Mouse (Mus musculus) neutrophil, adult 5-6 weeks (primary cell): ENCODE results near the gene Lins1. TPM values are rescaled to one million over a fixed set of nuclear protein-coding genes. Genes with fewer than 3 reads are reported as not detected.

Source experiments
- ATAC-seq: fragments of 151-379, 151-347 bp; 2 replicates; pipeline ENCODE4 v1.8.0; 2017; ENCODE audit warnings: mild to moderate bottlenecking, moderate TSS enrichment; ENCODE audit not compliant: insufficient number of reproducible peaks, poor library complexity, low FRiP score, severe bottlenecking; ENCODE audit errors: extremely low read depth
- total RNA-seq: library from RNA; stranded (forward); fragments of 200-1000 nt; gene quantifications from 2 replicates; pipeline ENCODE4 v1.2.3, GENCODE M21; 2017

The Lins1 gene
- 19.7 and 22.0 TPM in 2 replicates for total RNA-seq

- peak; percentile 97 for ATAC-seq
Observed at GRCm38 (mm10) chr7:66689620-66690360, at the start of gene Lins1. Lins1 (plus strand) TSS chr7:66689889.

DNA sequence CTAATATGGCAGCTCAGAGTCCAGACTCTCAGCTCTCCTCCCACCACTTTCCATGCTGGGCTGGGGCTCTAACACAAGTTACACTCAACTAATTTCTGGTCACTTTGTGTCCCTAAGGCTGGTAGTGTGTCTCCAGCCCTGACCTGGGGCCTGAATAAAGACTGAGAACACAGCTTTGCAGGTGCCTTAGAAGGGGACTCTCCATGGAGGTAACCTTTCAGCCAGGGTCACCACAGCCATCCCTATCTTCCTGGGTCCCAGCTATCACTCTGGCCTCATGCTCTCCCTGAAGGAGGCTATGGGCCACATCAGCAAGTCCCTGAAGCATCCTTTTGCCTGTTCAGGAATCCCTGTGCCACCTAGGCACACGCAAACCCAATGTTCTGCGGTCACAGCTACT lies 44.0 kb upstream of the Lins1 start:
- no peak for ATAC-seq

- no peak for ATAC-seq
Observed at GRCm38 (mm10) chr7:66649181-66649580, 40.5 kb upstream of the Lins1 start.

DNA sequence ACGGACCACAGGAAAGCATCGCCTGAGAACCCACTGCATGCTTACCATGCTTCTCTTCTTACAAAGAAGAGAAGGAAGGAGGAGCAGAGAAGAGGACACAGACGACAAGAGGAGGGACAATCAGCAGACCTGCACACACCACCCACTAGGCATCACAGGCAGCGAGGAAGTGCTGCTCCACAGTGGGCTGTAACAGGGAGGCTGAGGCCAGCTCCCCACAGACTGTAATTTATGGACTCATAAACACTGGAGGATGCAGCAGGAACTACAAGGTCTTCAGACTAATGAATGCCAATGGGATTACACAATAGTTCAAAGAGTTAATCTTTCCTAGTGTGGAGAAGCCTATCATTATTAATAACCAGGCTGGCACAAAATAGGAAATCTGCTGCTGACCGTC lies 38.8 kb upstream of the Lins1 start:
- no peak for ATAC-seq

DNA sequence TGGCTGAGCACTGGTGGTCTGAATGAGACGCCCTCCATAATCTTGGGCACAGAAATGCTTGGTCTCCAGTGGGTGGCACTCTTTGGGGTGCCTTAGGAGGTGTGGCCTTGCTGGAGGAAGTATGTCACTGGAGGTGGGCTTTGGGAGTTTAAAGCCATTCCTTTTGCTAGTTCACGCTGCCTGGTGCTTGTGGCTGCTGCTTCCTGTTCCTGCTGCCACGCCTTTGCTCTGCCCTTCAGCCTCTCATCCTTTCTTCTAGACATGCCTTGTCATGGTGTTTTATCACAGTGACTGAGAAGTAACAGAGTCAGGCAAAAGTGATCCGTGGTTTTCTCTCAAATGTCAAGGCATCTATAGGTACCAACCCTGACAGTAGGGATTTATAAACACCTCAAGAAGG lies 37.5 kb upstream of the Lins1 start:
- ATAC-seq: 0 out of 2 replicates have a peak, but pooled peaks have one; percentile 18

DNA sequence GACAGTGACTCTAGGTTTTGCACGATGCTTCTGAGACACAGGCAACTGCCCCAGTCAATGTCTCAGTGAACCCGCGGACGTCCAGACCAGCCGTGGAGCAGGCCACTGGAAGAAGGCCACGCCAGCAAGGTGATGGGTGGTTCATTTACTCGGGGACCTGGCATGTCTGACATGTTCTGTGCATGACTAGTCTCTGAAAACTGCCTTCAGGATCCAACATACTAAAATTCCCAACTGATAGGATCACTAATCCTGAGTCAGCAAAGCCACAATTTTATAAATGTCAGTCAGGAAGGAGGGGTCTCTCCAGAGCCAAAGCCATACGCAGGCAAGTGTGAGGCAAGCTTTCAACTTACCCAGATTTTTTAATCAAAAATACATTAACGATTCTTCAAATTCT lies 36.1 kb upstream of the Lins1 start:
- ATAC-seq: no peak

- no peak for ATAC-seq
Observed at GRCm38 (mm10) chr7:66655471-66655870, 34.2 kb upstream of the Lins1 start.

GRCm38 (mm10) chr7:66660291-66660690 lies 29.4 kb upstream of the Lins1 start:
- ATAC-seq: no peak

DNA sequence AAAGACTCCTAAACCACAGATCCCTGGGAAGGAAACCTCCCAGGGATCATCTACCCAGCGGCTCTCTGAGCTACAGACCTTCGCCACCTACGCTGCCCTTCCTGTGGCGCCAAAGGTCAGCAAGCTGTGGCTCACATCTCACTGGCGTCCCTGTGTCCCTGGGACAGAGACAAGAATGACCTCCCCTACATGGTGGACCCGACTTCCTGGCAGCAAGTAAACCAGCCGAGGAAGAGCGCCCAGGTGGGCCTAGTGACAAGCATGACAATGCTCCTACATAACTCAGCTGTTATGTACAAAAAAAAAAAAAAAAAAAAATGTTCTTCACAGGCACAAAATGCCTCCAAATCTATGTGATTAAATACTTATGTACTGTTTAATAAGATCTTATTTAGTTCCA lies 28.7 kb upstream of the Lins1 start:
- no peak for ATAC-seq

DNA sequence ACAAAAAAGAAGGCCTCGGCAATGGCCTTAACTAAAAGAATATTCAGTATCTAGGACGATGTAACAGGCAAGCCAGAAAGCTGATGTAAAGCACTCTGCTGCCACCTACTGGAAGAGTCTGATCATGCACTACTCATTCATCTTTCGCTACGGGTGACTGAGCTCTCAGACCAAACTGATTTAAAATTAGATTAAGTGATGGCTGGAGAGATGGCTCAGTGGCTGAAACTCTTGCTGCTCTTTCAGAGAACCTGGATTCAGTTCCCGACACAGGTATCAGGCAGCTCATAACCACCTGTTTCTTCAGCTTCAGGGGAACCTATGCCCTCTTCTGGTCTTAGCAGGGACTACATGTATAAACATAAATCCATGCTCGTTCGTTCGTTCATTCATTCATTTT lies 28.1 kb upstream of the Lins1 start:
- ATAC-seq: peak; percentile 77

GRCm38 (mm10) chr7:66663548-66663947 lies 26.1 kb upstream of the Lins1 start:
- no peak for ATAC-seq

DNA sequence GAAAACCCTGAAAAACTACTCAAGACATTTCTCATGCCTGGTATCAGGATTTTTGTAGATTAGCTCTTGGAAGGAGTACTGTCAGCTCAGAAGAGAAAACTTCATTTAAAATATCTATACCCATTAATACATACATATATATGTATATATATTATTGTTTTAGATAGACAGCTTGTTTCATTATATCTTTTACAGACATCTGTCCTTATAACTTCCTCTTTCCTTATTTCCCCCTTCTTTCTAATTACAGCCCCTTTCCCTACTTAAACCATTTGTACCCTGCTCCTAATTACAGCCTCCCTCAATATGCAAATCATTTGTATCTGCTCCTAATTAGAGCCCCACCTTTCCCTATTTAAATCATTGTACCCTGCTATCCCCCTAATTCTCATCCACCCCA lies 22.6 kb upstream of the Lins1 start:
- no peak for ATAC-seq

GRCm38 (mm10) chr7:66675800-66676199 lies 13.9 kb upstream of the Lins1 start:
- peak; percentile 59; the same call in 1 of the 2 replicates for ATAC-seq

- ATAC-seq: no peak
Observed at GRCm38 (mm10) chr7:66682119-66682863, 7.4 kb upstream of the Lins1 start.

DNA sequence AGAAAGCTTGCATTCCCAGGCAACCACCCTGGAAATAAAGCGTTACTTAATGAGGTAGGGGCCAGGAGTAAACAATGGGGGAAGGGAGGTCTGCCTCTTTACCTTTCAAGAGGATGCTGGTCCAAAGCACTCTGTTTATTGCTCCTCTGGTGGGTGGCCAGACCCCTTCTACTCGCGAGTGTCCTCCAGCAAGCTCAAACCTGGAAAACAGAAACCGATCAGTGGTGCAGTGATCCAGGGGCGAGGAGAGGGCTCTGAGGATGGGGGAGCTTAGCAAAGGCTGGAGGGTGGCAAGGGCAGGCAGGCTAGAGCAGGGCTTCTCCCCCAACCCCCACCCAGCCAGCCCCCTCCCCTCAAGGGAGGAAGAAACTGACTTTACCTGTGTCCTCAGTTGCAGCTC lies 968 bp upstream of the Lins1 start:
- no peak for ATAC-seq

- ATAC-seq: no peak
Observed at GRCm38 (mm10) chr7:66689294-66689619, 432 bp upstream of the Lins1 start, which contains the start of gene Asb7. Asb7 (minus strand) TSS chr7:66689596.

- no peak for ATAC-seq
Observed at GRCm38 (mm10) chr7:66694467-66694866, 4.8 kb downstream of the Lins1 start.

- ATAC-seq: no peak
Observed at GRCm38 (mm10) chr7:66702721-66703120, 13.0 kb downstream of the Lins1 start.

- peak; percentile 61 for ATAC-seq
Observed at GRCm38 (mm10) chr7:66704631-66705030, 14.9 kb downstream of the Lins1 start.

DNA sequence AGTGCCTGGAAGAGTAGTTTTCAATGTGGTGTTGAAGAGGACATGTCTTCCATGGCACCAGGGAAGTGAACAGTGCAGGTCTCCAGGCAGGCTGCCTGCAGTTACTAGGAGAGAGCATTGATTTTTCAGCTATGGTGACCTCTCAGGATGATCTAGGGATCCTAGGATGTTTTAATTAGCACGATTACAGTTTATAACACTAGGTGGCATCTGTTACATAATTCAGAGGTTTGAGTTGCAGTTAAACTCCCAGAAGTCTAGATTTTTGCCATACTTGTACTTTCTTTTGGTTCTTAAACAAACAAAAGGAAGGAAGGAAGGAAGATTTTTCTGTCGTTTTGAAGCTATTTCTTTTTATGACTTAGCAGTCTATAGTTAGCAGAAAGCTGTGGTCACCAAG lies 21.5 kb downstream of the Lins1 start:
- ATAC-seq: no peak
